Mouse (Mus musculus): ENCODE measurements around the gene Fry.

- no peak for TF ChIP-seq POLR2A (IDR thresholded peaks at IDR 0.05; ENCODE audit: control insufficient read depth in 1 of 2, insufficient read depth in 1 of 2, low read depth in 1 of 2, low read length in 2 of 2, poor library complexity in 1 of 2)
- TF ChIP-seq CTCF (IDR thresholded peaks at IDR 0.05 in 2 of 3, conservative IDR thresholded peaks at IDR 0.05 in 1 of 3; ENCODE audit: control insufficient read depth in 1 of 3, insufficient read depth in 1 of 3, low read depth in 2 of 3, low read length in 3 of 3, poor library complexity in 1 of 3, severe bottlenecking in 1 of 3) = no peak
- no peak for TF ChIP-seq TAL1 (IDR thresholded peaks at IDR 0.05; ENCODE audit: low read length)
- TF ChIP-seq MEF2A (IDR thresholded peaks at IDR 0.05; ENCODE audit: extremely low read depth, insufficient replicate concordance, low read depth, low read length, poor library complexity, severe bottlenecking) = no peak
- no peak for TF ChIP-seq SMC3 (IDR thresholded peaks at IDR 0.05; ENCODE audit: low read depth, low read length)
- no peak for TF ChIP-seq BHLHE40 (IDR thresholded peaks at IDR 0.05; ENCODE audit: borderline replicate concordance, low read depth, low read length)
- TF ChIP-seq CHD1 (IDR thresholded peaks at IDR 0.05; ENCODE audit: low read depth, low read length) = no peak
- no peak for TF ChIP-seq ETS1 (IDR thresholded peaks at IDR 0.05; ENCODE audit: low read depth, low read length)
- no peak for TF ChIP-seq GATA1 (IDR thresholded peaks at IDR 0.05; ENCODE audit: low read depth, low read length)
- no peak for TF ChIP-seq USF2 (IDR thresholded peaks at IDR 0.05; ENCODE audit: borderline replicate concordance in 1 of 2, insufficient read depth in 1 of 2, low read depth in 1 of 2, low read length in 2 of 2)
- TF ChIP-seq EP300 (IDR thresholded peaks at IDR 0.05; ENCODE audit: low read depth in 1 of 2, low read length in 2 of 2) = no peak
- no peak for TF ChIP-seq MAZ (IDR thresholded peaks at IDR 0.05; ENCODE audit: low read depth, low read length)
- no peak for TF ChIP-seq NRF1 (IDR thresholded peaks at IDR 0.05; ENCODE audit: insufficient read depth, low read depth, low read length, poor library complexity, severe bottlenecking)
Measured at GRCm38 (mm10) chr5:150328686-150329085, 210.2 kb downstream of the Fry start.
